Mouse (Mus musculus) kidney, embryonic 15.5 days (tissue): ENCODE measurements around the gene Marveld1. TPM values are rescaled to one million over a fixed set of nuclear protein-coding genes. Genes with fewer than 3 reads are reported as not detected.

Source experiments
- ATAC-seq: fragments of 200-750 bp; cut with Nextera tagmentation; replicated peaks from 2 replicates; pipeline ENCODE4 v1.8.0; 2017; ENCODE audit warnings: moderate TSS enrichment; ENCODE audit not compliant: low FRiP score
- H3K27ac ChIP-seq: fragments of 300-500 bp; sonication (generic); 2 replicates; pipeline ENCODE4 v1.5.1; 2015; ENCODE audit warnings: mild to moderate bottlenecking, inconsistent platforms
- H3K27me3 ChIP-seq: fragments of 300-500 bp; sonication (generic); 2 replicates; pipeline ENCODE4 v1.6.1; 2015; ENCODE audit warnings: inconsistent platforms
- H3K36me3 ChIP-seq: fragments of 300-500 bp; sonication (generic); 2 replicates; pipeline ENCODE4 v1.6.1; 2015; ENCODE audit warnings: inconsistent platforms
- H3K4me1 ChIP-seq: fragments of 300-500 bp; sonication (generic); 2 replicates; pipeline ENCODE4 v1.6.1; 2015; ENCODE audit warnings: inconsistent platforms
- H3K4me2 ChIP-seq: fragments of 300-500 bp; sonication (generic); 2 replicates; pipeline ENCODE4 v1.6.1; 2015; ENCODE audit warnings: moderate library complexity, mild to moderate bottlenecking, inconsistent platforms
- H3K4me3 ChIP-seq: fragments of 300-500 bp; sonication (generic); replicated peaks from 2 replicates; pipeline ENCODE4 v1.5.1; 2015; ENCODE audit warnings: mild to moderate bottlenecking, inconsistent platforms
- H3K9ac ChIP-seq: fragments of 300-500 bp; sonication (generic); 2 replicates; pipeline ENCODE4 v1.6.1; 2015; ENCODE audit warnings: mild to moderate bottlenecking, inconsistent platforms
- H3K9me3 ChIP-seq: fragments of 300-500 bp; sonication (generic); replicated peaks from 2 replicates; pipeline ENCODE4 v1.6.1; 2016; ENCODE audit warnings: inconsistent platforms
- WGBS: fragments of 180-500 bp; shearing (Covaris S2); methylation state at CpG from one replicate; pipeline ENCODE4 v1.1.7; 2015; ENCODE audit warnings: mixed read lengths; 5-methylcytosine and 5-hydroxymethylcytosine counted together
- polyA plus RNA-seq: library from polyadenylated mRNA; unstranded; fragments of >200 nt; fragmentation: Nextera tagmentation; extraction: Ambion mirVana; gene quantifications from 2 replicates; pipeline ENCODE4 v1.2.1, GENCODE M21; 2015

The Marveld1 gene
- polyA plus RNA-seq, 1 experiment from 2014 or later: 9.7 TPM

DNA sequence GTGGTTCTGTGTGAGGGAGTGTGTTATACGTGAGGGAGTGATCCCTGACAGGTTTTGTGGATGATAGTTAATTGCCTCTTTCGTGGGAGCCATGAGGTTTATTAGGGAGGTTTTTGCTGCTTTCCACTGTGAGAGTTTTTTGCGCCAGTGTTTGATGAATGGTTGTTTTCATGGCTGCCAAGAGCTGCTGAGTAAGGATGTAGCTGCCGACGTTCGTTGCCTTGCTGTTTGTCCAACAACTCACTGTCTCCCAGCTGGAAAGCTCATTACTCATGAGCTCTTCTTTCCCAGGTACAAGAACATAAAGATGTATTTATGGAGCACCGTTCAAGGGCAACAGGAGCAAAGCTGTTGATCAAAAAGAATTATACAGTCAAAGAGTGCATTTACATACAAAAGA, 17.0 kb downstream of the Marveld1 start:
- Histone ChIP-seq H3K9ac (no peak overlapping the region), H3K9me3 (no peaks in the 10 kb centered on the region), H3K4me3 (no peak overlapping the region), H3K27ac (peak overlapping the region; percentile 52; the same call in 1 of the 2 replicates), H3K4me1 (peaks cover 32% of the 10 kb centered on the region), H3K27me3 (peaks cover 23% of the 10 kb centered on the region), H3K36me3 (no peaks in the 10 kb centered on the region), H3K4me2 (peak overlapping the region; percentile 5)
- 11% methylated on average over 7 of the region's 7 CpGs for WGBS
- ATAC-seq: no peak

DNA sequence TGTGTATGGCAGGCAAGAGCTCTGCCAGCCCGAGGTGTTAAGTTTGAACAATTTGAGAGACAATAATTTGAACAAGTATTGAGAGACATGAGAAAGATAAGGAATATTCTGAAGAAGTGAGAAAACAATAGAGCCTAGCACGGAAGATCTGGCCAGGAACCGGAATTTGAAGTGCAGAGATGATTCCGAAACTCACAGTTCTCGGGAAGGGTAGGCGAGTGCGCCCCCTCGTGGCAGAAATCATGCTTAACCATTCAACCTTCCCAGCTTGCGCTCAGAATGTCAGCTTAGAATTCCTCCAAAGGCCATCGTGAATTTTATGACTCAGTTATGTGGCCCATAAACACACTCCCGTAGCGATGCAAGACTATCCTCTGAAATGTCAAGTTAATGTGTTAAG, 18.9 kb downstream of the Marveld1 start:
- no peak for ATAC-seq
- whole genome bisulfite sequencing: 4% methylated on average over 12 of the region's 12 CpGs

DNA sequence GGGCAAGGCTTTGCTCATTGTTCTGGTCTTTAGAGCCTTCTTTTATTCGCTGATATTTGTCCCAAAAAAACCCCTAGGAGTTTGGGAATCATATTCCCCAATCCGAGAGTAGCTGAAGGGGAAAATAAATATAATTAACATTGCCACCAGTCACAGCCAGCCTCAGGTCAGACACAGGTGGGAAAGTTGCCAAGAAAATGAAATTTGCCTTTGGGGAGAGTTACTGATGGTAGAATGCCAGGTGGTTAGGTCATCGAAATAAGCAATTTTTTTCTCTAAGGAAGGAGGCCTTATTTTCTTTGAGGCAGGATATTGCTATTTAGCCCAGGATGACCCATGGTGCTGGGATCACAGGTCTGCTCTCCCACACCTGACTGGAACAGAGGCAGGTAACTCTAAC, 19.6 kb downstream of the Marveld1 start:
- no peak overlapping the region for H3K9ac ChIP-seq
- H3K27ac ChIP-seq: no peak overlapping the region
- H3K9me3 ChIP-seq: no peaks in the 10 kb centered on the region
- no peaks in the 10 kb centered on the region for H3K36me3 ChIP-seq
- H3K4me1 ChIP-seq: peaks cover 54% of the 10 kb centered on the region
- H3K27me3 ChIP-seq: peaks cover 24% of the 10 kb centered on the region
- H3K4me3 ChIP-seq: no peak overlapping the region
- ATAC-seq: no peak
- H3K4me2 ChIP-seq: no peak overlapping the region
- WGBS: 53% methylated on average over 3 of the region's 3 CpGs

More for the DNA sequence above, 18.9 kb downstream of the Marveld1 start:
- Histone ChIP-seq H3K9ac (no peak overlapping the region), H3K36me3 (no peaks in the 10 kb centered on the region), H3K4me3 (peak overlapping the region; percentile 26), H3K9me3 (no peaks in the 10 kb centered on the region), H3K27ac (no peak overlapping the region), H3K4me2 (peak overlapping the region; percentile 51), H3K27me3 (peaks cover 24% of the 10 kb centered on the region), H3K4me1 (peaks cover 47% of the 10 kb centered on the region)

DNA sequence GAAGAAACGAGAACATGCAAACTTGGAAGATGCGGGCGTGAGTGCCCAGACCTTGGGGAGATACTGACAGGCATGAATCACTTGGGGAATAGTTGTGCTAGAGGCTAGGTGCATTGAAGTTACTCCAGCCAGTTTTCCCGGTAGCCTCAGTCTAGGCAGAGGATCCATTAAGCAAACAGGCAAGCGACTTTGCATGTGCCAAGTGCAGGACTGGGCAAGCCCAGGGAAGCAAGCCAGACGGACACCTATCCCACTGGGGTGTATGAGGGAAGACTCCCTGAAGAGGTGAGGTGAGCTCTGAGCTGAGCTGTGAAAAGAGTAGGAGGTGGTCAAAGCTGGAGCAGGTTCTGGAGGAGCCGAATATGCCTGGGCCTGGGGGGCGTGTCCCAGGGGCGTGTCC, 20.3 kb downstream of the Marveld1 start:
- H3K9ac ChIP-seq: no peak overlapping the region
- ATAC-seq: no peak
- 60% methylated on average over 9 of the region's 9 CpGs for WGBS
- H3K27ac ChIP-seq: no peak overlapping the region
- peaks cover 24% of the 10 kb centered on the region for H3K27me3 ChIP-seq
- H3K4me1 ChIP-seq: peaks cover 58% of the 10 kb centered on the region
- H3K4me3 ChIP-seq: no peak overlapping the region
- no peaks in the 10 kb centered on the region for H3K36me3 ChIP-seq
- H3K9me3 ChIP-seq: no peaks in the 10 kb centered on the region
- no peak overlapping the region for H3K4me2 ChIP-seq

DNA sequence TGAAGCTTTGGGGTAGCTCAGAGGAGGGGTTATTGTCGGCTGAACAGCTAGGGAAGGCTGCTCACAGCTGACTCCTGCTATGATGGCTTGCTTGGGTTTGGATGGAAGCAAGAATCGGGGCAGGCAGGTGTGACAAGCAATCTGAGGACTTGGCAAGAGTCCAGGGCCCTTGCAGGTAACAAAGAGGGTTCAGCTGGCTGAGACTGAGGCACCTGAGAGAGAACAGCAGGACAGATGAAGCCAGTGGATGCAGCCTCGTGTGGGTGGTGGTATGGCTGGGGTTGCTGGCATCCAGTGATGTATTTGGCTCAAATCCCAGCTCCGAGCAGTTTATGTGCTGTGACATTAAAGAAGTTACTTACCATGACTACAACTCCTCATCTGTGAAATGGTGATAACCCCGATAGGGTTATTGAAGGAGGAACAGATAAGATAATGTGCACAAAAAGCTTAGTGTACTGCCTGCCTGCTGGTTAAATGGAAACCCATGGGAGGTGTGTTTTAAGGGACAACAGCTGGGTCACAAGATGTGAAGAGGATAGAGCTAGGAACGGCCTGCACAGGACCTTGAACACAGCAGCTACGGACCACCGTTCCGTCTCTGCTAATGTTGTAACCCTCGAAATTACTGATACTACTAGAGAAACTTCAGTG, 22.2 kb downstream of the Marveld1 start:
- H3K9me3 ChIP-seq: no peaks in the 10 kb centered on the region

DNA sequence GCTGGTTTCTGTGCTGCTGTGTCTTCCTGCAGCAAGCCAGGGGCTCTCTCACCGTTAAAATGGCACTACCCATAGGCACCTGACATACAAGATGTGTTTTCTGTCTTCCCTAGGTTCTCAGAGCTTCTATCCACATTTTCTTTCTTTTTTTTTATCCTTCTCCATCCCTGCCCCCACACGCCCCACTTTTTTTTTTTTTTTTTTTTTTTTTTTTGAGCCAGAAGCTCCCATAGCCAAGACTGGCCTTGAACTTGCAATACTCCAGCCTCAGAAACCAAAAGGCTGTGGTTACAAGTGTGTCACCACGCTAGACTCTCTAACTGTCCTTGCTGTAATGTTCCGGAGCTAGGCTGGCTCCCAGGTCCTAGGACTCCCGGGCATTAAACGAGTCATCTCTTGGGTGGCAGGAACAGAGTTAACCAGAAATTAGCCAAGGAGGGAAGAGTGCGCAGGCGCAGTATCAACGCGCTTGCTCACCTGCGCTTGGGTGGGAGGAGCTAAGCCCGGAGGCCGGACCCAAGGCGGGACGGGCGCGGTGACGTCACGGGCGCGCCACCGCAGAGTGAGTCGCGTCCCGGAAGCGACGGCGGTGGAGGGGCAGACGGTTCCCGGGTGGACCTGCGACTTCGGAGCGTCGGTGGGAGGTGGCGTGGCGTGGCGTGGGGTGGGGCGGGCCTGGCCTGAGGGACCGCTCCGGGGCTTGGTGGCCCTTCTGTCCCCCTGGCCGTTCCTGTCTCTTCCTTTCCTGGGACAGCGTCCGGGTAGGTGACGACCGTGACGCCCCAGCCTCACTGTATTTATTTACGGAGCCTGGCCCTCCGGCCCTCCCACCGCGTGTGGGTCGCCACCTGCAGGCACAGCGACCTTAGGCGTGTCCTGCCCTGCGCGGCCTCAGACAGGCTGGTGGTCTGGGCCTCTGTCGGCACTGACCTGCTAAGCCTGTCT, 23.1 kb downstream of the Marveld1 start:
- H3K9me3 ChIP-seq: no peaks in the 10 kb centered on the region
- H3K27ac ChIP-seq: peak overlapping the region; percentile 79
- 2% methylated on average over 49 of the region's 56 CpGs for WGBS
- peak overlapping the region; percentile 81 for H3K4me2 ChIP-seq
- peaks cover 48% of the 10 kb centered on the region for H3K4me1 ChIP-seq
- peaks cover 24% of the 10 kb centered on the region for H3K27me3 ChIP-seq
- ATAC-seq: peak; percentile 89
- H3K4me3 ChIP-seq: peak overlapping the region; percentile 82
- H3K36me3 ChIP-seq: no peaks in the 10 kb centered on the region
- peak overlapping the region; percentile 81 for H3K9ac ChIP-seq

More for the DNA sequence above, 22.2 kb downstream of the Marveld1 start:
- peak; percentile 7; the same call in 1 of the 2 replicates for ATAC-seq
- H3K9ac ChIP-seq: 0 out of 2 replicates have a peak overlapping the region, but pooled peaks have one; percentile 14
- peaks cover 50% of the 10 kb centered on the region for H3K4me1 ChIP-seq
- peak overlapping the region; percentile 82; the same call in 1 of the 2 replicates for H3K4me3 ChIP-seq
- WGBS: 54% methylated on average over 10 of the region's 10 CpGs
- H3K36me3 ChIP-seq: no peaks in the 10 kb centered on the region
- peaks cover 24% of the 10 kb centered on the region for H3K27me3 ChIP-seq
- H3K4me2 ChIP-seq: peak overlapping the region; percentile 81
- peak overlapping the region; percentile 79 for H3K27ac ChIP-seq

DNA sequence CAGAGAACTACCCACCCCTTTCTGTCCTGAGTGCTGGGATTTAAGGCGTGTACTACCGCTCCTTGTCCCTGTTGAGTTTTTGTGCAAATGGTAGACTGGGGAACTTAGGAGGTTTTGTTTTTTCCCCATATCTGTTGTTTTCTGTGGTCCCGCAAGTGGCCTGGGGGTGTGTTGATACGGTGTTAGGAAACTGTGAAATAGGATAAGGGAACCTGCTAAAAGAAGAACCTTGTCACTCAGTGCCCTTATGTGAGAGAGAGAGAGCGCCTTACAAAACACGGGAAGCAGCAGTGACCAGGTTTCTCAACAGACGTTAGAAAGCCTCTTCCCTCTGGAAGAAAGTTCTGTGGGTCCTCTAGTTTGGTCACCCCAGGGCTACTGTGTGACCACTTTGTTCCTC, 29.6 kb downstream of the Marveld1 start:
- no peak for ATAC-seq
- no peak overlapping the region for H3K27ac ChIP-seq
- WGBS: 86% methylated on average over 7 of the region's 7 CpGs
- no peak overlapping the region for H3K4me3 ChIP-seq
- no peak overlapping the region for H3K9ac ChIP-seq
- H3K27me3 ChIP-seq: no peaks in the 10 kb centered on the region
- peaks cover 38% of the 10 kb centered on the region for H3K36me3 ChIP-seq
- H3K4me2 ChIP-seq: no peak overlapping the region
- no peaks in the 10 kb centered on the region for H3K9me3 ChIP-seq
- H3K4me1 ChIP-seq: peaks cover 4% of the 10 kb centered on the region

DNA sequence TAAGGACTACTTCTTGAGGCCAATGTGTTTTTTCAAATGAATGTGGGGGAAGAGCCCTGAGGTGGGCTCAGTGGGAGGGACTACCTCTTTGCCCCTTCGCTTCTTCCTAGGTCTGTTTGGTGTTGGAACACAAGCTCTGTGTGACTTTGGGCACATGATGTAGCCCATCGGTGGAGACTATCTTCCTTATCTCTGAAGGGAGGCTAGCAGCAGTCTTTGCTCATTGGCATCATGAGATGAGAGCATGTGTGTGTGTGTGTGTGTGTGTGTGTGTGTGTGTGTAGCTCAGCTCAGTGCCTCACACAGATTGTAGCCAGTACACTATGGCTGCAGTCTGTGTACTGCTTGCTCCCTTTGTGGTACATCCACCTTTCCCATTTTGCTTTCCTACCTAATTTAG, 30.3 kb downstream of the Marveld1 start:
- no peak for ATAC-seq
- H3K4me1 ChIP-seq: no peaks in the 10 kb centered on the region
- H3K9me3 ChIP-seq: no peaks in the 10 kb centered on the region
- H3K9ac ChIP-seq: no peak overlapping the region
- H3K4me3 ChIP-seq: no peak overlapping the region
- no peak overlapping the region for H3K4me2 ChIP-seq
- H3K27me3 ChIP-seq: no peaks in the 10 kb centered on the region
- H3K36me3 ChIP-seq: peaks cover 42% of the 10 kb centered on the region
- H3K27ac ChIP-seq: no peak overlapping the region
- 83% methylated on average over 2 of the region's 2 CpGs for WGBS

DNA sequence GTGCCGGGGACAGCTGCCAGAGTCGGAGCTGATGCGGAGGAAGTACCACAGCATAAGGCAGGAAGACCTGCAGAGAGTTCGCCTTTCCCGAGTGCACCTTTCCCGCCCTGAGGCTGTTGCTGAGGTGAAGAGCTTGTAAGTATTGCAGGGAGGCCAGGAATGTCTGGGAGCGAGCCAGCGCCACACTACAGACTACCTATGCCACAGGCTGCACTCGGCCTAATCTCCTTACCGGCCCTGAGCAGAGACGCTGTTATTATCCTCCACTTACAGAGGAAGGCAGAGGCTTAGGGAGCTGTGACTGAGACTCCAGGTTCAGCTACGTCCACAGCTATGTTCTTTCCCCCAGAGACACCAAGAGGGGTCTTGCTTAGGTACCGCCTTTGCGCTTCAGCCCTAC, 32.2 kb downstream of the Marveld1 start:
- no peak overlapping the region for H3K9ac ChIP-seq
- no peak overlapping the region for H3K4me2 ChIP-seq
- no peak overlapping the region for H3K4me3 ChIP-seq
- H3K27me3 ChIP-seq: no peaks in the 10 kb centered on the region
- 92% methylated on average over 14 of the region's 14 CpGs for WGBS
- peaks cover 61% of the 10 kb centered on the region for H3K36me3 ChIP-seq
- no peak for ATAC-seq
- H3K4me1 ChIP-seq: no peaks in the 10 kb centered on the region
- H3K9me3 ChIP-seq: no peaks in the 10 kb centered on the region
- H3K27ac ChIP-seq: no peak overlapping the region

DNA sequence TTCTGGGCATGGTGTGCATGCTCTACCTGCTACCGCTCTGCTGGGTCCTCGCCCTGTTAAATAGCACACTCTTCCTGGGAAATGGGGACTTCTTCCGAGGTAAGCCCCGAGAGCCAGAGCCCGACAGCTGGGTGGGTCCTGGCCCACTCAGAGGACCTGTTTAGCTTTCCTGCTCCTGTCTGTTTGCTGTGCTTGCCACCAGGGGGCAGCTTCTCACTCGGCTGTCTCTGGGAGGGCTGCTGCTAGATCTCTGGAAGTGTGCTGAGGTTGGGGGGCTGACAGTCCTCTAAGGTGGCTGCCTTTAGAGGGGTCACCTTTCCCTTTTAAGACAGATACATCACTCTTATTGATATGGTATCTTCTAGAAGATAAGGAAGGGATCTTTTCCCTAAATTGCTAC, 35.5 kb downstream of the Marveld1 start:
- Histone ChIP-seq H3K36me3 (peaks cover 78% of the 10 kb centered on the region), H3K9me3 (no peaks in the 10 kb centered on the region), H3K4me3 (no peak overlapping the region), H3K9ac (no peak overlapping the region), H3K4me2 (no peak overlapping the region), H3K4me1 (no peaks in the 10 kb centered on the region), H3K27ac (no peak overlapping the region), H3K27me3 (no peaks in the 10 kb centered on the region)
- no peak for ATAC-seq
- WGBS: 72% methylated on average over 6 of the region's 6 CpGs

DNA sequence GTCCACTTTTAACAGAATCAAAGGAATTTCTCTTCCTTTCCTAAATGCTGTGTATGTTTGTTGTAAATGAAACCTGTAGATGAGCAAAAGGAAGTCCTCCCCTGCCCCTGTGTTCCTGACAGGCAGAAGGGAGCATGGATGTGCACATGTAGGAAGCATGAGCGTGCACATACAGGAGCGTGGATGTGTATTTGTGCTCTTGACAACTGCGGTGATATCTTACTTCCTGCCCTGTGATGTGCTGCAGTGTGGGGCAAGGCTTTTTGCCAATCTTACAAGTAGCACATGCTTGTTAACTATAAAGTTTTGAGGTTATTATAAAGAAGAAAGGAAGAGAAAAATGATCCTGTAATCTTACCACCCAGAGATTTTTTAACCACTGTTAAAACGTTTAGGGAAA, 42.5 kb downstream of the Marveld1 start:
- H3K27me3 ChIP-seq: no peaks in the 10 kb centered on the region
- ATAC-seq: no peak
- no peak overlapping the region for H3K4me2 ChIP-seq
- H3K36me3 ChIP-seq: peaks cover 63% of the 10 kb centered on the region
- 69% methylated on average over 4 of the region's 4 CpGs for WGBS
- H3K4me1 ChIP-seq: no peaks in the 10 kb centered on the region
- no peak overlapping the region for H3K9ac ChIP-seq
- no peak overlapping the region for H3K27ac ChIP-seq
- no peak overlapping the region for H3K4me3 ChIP-seq
- H3K9me3 ChIP-seq: no peaks in the 10 kb centered on the region

DNA sequence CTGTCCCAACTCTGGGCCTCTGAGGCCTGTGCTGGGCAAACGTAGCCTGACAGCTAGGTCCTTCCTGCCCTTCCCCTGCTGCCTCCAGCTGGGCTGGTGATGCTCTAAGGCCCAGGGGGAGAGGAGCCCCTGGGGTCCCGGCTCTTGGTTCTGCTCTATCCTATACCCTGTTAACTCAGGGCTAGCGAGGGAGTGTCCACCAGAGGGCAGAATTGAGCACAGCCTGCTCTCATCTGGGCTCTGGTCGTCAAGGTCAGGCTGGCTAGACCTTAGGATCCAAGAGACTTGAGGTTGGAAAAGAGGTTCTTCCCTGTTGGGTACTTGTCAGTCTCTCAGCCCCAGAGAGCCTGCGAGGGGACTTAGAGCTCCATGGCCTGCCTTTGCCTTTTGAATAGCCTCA, 43.3 kb downstream of the Marveld1 start:
- Histone ChIP-seq H3K9me3 (no peaks in the 10 kb centered on the region), H3K9ac (no peak overlapping the region), H3K4me2 (no peak overlapping the region), H3K4me1 (no peaks in the 10 kb centered on the region), H3K27ac (no peak overlapping the region), H3K36me3 (peaks cover 55% of the 10 kb centered on the region), H3K27me3 (no peaks in the 10 kb centered on the region), H3K4me3 (no peak overlapping the region)
- ATAC-seq: no peak
- WGBS: 21% methylated on average over 5 of the region's 5 CpGs
